Mouse (Mus musculus) olfactory bulb, adult 2 months (tissue): ENCODE measurements at regions not wholly inside any gene's neighbourhood (a gene's known extent, or its start where the extent isn't known, plus 50 kb on each side); places are given as distances from the start of the nearest gene placed in this dataset.

Experiments used
- CTCF ChIP-seq: fragments of 200-500 bp; IDR thresholded peaks from 2 replicates; pipeline ENCODE4 v1.5.1; 2012; ENCODE audit warnings: low read depth, mild to moderate bottlenecking, low read length, moderate library complexity; ENCODE audit not compliant: insufficient read depth
- POLR2A ChIP-seq: fragments of 200-500 bp; IDR thresholded peaks from 2 replicates; pipeline ENCODE4 v1.6.1; 2012; ENCODE audit warnings: mild to moderate bottlenecking, low read depth, low read length, moderate library complexity; ENCODE audit not compliant: insufficient read depth

- no peak for TF ChIP-seq POLR2A
- peak; percentile 62 for TF ChIP-seq CTCF
Observed at GRCm38 (mm10) chr9:88241203-88241995, 85.6 kb upstream of the Nt5e start.
